Mouse (Mus musculus) right cerebral cortex, postnatal 36 days (tissue): Measurements from ENCODE around the gene Gm10591.
"Not testable (repeated sequence)": the region's sequence is repeated elsewhere in the genome, so short reads cannot be mapped to it uniquely, and the experiment has no call there.

Experiments
- DNase-seq, 2 experiments: peaks; one replicate each; pipeline ENCODE4 v3.0.0; 2022; ENCODE audit warnings: low spot score in 2 of 2, mixed read lengths in 1 of 2

The Gm10591 gene

DNA sequence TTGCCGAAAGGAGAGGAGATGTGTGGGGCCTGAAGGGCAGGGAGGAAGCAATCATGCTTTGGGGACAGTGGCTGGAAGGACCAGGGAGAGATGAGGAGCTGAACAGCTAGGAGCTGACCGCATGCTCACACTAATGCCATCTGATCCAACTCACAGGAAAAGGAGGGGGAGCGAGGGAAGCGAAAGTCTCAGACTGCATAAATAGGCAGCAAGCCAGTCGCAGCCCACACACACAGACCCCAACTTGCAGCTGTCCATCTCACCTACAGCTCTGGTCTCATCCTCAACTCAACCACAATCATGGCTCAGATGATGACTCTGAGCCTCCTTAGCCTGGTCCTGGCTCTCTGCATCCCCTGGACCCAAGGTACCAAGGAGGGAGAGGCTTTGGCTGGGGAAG lies at the start of gene Gm10591:
Gm10591 (plus strand) TSS at position 301 of the 400 bp plus-strand sequence.
- not testable (repeated sequence) for DNase-seq

- DNase-seq = not testable (repeated sequence)
These were observed 17.4 kb downstream of the Gm10591 start, which contains the start of gene Gm2564 for GRCm38 (mm10) chr4:42629419-42629818. Gene Gm2564 (plus strand): TSS chr4:42629719.

DNA sequence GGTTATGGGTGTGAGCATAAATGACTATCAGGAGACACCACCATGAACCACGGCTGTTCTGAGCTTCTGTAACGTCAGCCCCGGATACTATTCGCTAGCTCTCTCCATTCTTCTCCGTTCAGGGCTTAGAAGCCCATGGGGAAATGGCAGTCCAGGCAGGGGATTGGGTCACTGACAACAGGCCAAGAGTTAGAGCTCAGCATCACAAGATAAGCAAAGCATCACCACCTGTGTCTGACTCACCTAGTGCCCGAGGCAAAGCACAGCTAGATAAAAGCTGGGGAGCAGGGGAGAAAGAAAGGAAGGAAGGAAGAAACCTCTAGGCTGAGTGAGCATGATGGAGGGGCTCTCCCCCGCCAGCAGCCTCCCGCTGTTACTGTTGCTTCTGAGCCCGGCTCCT lies 43.0 kb downstream of the Gm10591 start, which contains the start of gene Ccl27b:
Ccl27b (plus strand) TSS at position 301 of the 400 bp plus-strand sequence.
- DNase-seq = not testable (repeated sequence)

DNA sequence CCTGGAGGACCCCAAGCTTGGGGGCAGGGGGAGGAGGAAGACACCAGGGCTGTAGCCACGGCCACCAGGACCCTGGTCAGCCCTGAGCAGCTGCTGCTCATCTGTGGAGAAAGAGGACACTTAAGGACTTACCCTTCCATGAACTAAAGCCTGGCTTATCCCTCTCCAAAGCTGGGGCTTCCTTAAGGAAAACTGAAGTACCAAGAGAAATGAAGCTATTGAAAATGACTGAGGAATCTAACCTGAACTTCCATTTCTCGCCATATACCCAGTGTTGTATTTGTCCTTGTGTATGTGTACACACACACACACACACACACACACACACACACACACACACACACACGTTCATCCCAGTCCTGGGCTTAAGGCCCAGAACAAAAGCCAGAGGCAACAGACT lies 49.8 kb downstream of the Gm10591 start, which contains the start of gene Il11ra2:
Il11ra2 (minus strand) TSS at position 101 of the 400 bp plus-strand sequence.
- DNase-seq = not testable (repeated sequence)
